ENCODE assay signal across 16 mouse cellular contexts in genomic region chr5:139445258-139445657, GRCm38 (mm10). TPM values are rescaled to one million over a fixed set of nuclear protein-coding genes. Genes with fewer than 3 reads are reported as not detected.
DNase-seq lines count a peak whose midpoint lies in the region; ATAC-seq and TF ChIP-seq lines count a peak whose summit lies in the region.
"Had no signal": no experiment of that assay in that cellular context is flagged by ENCODE, and none has a peak within 500 bp of the region (broad histone marks: within the 10 kb centered on the region; RNA-seq: fewer than 3 reads in every experiment).

No protein-coding gene starts in this region.

- no peak overlapping the region for H3K27ac ChIP-seq in intestine, embryonic 16.5 days (ENCODE audit: low read length)
- no peak overlapping the region for H3K27ac ChIP-seq in intestine, embryonic 15.5 days
- no peak overlapping the region for H3K27ac ChIP-seq in testis, adult 2 months (ENCODE audit: control insufficient read depth, insufficient read depth, low read depth, low read length)
- H3K27ac ChIP-seq: forebrain, embryonic 15.5 days; heart, embryonic 15.5 days; limb, embryonic 15.5 days had no signal

- no peaks in the 10 kb centered on the region for H3K9me3 ChIP-seq in intestine, embryonic 16.5 days (ENCODE audit: control insufficient read depth, low read length)
- H3K9me3 ChIP-seq in intestine, embryonic 15.5 days, result no peaks in the 10 kb centered on the region
- H3K9me3 ChIP-seq: embryonic facial prominence, embryonic 12.5 days; forebrain, embryonic 15.5 days; heart, embryonic 15.5 days; limb, embryonic 15.5 days had no signal

- H3K36me3 ChIP-seq in intestine, embryonic 16.5 days (ENCODE audit: control insufficient read depth, insufficient read depth, low read length), result no peaks in the 10 kb centered on the region
- no peaks in the 10 kb centered on the region for H3K36me3 ChIP-seq in intestine, embryonic 15.5 days
- H3K36me3 ChIP-seq in testis, adult 2 months (ENCODE audit: control insufficient read depth, insufficient read depth, low read length), result no peaks in the 10 kb centered on the region
- H3K36me3 ChIP-seq: embryonic facial prominence, embryonic 12.5 days; forebrain, embryonic 15.5 days; heart, embryonic 15.5 days; limb, embryonic 15.5 days had no signal

- peak; percentile 25; the same call in 1 of the 2 replicates for TF ChIP-seq CTCF in testis, adult 2 months (IDR thresholded peaks at IDR 0.05; ENCODE audit: control insufficient read depth, insufficient read depth, insufficient replicate concordance, low read depth, low read length)

- no peak for ATAC-seq in intestine, embryonic 16.5 days
- ATAC-seq in intestine, embryonic 15.5 days, result no peak
- ATAC-seq: forebrain, embryonic 15.5 days had no signal

- no peaks in the 10 kb centered on the region for H3K27me3 ChIP-seq in intestine, embryonic 16.5 days (replicated peaks; ENCODE audit: control insufficient read depth, insufficient read depth, low read length)
- no peaks in the 10 kb centered on the region for H3K27me3 ChIP-seq in intestine, embryonic 15.5 days (replicated peaks)
- no peaks in the 10 kb centered on the region for H3K27me3 ChIP-seq in testis, adult 2 months (ENCODE audit: control insufficient read depth, insufficient read depth, low read length)
- H3K27me3 ChIP-seq: embryonic facial prominence, embryonic 12.5 days; forebrain, embryonic 15.5 days; heart, embryonic 15.5 days; limb, embryonic 15.5 days had no signal

- DNase-seq in adrenal gland, adult 2 months, result peak; percentile 22
- no peak for DNase-seq in adrenal gland, postnatal 10 days
- DNase-seq in testis, postnatal 14 days (ENCODE audit: low spot score), result no peak
- DNase-seq in right cerebral cortex, adult 18-20 months, result no peak
- no peak for DNase-seq in frontal cortex, postnatal 14 days (ENCODE audit: low spot score in 2 of 2)
- DNase-seq: cerebellum, adult 9-10 months; gastrocnemius, postnatal 25 days; kidney, postnatal 10 days; right cerebral cortex, postnatal 14 days had no signal

- peaks cover 9% of the 10 kb centered on the region; the same call in 1 of the 2 replicates for H3K4me1 ChIP-seq in intestine, embryonic 16.5 days (ENCODE audit: control insufficient read depth, insufficient read depth, low read length)
- peaks cover 12% of the 10 kb centered on the region for H3K4me1 ChIP-seq in intestine, embryonic 15.5 days (replicated peaks)
- H3K4me1 ChIP-seq in testis, adult 2 months (ENCODE audit: control insufficient read depth, insufficient read depth, low read length), result peaks cover 4% of the 10 kb centered on the region

- 76% methylated on average over 8 of the region's 8 CpGs for WGBS in intestine, embryonic 16.5 days
- 84% methylated on average over 8 of the region's 8 CpGs for WGBS in intestine, embryonic 15.5 days

- 0 out of 2 replicates have a peak overlapping the region, but pooled peaks have one; percentile 29 for H3K9ac ChIP-seq in intestine, embryonic 16.5 days (ENCODE audit: low read depth, low read length)
- H3K9ac ChIP-seq in intestine, embryonic 15.5 days, result no peak overlapping the region
- H3K9ac ChIP-seq: embryonic facial prominence, embryonic 12.5 days; forebrain, embryonic 15.5 days; heart, embryonic 15.5 days; limb, embryonic 15.5 days had no signal

- H3K4me3 ChIP-seq in intestine, embryonic 16.5 days (ENCODE audit: low read length), result no peak overlapping the region
- H3K4me3 ChIP-seq in intestine, embryonic 15.5 days (replicated peaks), result no peak overlapping the region
- no peak overlapping the region for H3K4me3 ChIP-seq in testis, adult 2 months (ENCODE audit: control insufficient read depth, low read depth, low read length)
- H3K4me3 ChIP-seq: embryonic facial prominence, embryonic 12.5 days; forebrain, embryonic 15.5 days; heart, embryonic 15.5 days; limb, embryonic 15.5 days had no signal

- H3K4me2 ChIP-seq in intestine, embryonic 16.5 days (ENCODE audit: low read depth, low read length), result no peak overlapping the region
- no peak overlapping the region for H3K4me2 ChIP-seq in intestine, embryonic 15.5 days (replicated peaks)
- H3K4me2 ChIP-seq: embryonic facial prominence, embryonic 12.5 days; forebrain, embryonic 15.5 days; heart, embryonic 15.5 days; limb, embryonic 15.5 days had no signal

- TF ChIP-seq POLR2A in testis, adult 2 months (IDR thresholded peaks at IDR 0.05; ENCODE audit: control insufficient read depth, low read depth, low read length), result no peak

RNA-seq across cellular contexts. Expression of gene 3110082I17Rik, which starts 15.1 kb away (rescaled TPM):
- 10 to 100 TPM in 1 of 2 experiments, 1 to 10 TPM in 1; 8.6 to 14.8 TPM for total RNA-seq in adrenal gland, adult 2 months (2021)
- 9.8 and 10.6 TPM in 2 replicates for polyA plus RNA-seq in adrenal gland, adult 2 months (2012; rRNA removed)
- total RNA-seq in adrenal gland, postnatal 10 days (2021), result 10 to 100 TPM; 10.6 to 12.9 TPM
- polyA plus RNA-seq in intestine, embryonic 16.5 days (2015; fragmentation: Nextera tagmentation; extraction: Ambion mirVana), result 25.8 and 35.5 TPM in 2 replicates
- polyA plus RNA-seq in intestine, embryonic 15.5 days (2015; fragmentation: Nextera tagmentation; extraction: Ambion mirVana), result 31.8 and 38.4 TPM in 2 replicates
- polyA plus RNA-seq in testis, adult 2 months (2012; rRNA removed), result 14.8 and 14.9 TPM in 2 replicates

RNA-seq across cellular contexts. Expression of gene Gper1, which starts 22.3 kb away (rescaled TPM):
- total RNA-seq in adrenal gland, adult 2 months (2021), result 1 to 10 TPM; 3.4 to 6.4 TPM
- 5.2 and 7.2 TPM in 2 replicates for polyA plus RNA-seq in adrenal gland, adult 2 months (2012; rRNA removed)
- 1 to 10 TPM; 4.1 to 5.6 TPM for total RNA-seq in adrenal gland, postnatal 10 days (2021)
- polyA plus RNA-seq in intestine, embryonic 16.5 days (2015; fragmentation: Nextera tagmentation; extraction: Ambion mirVana), result 1.1 and 1.5 TPM in 2 replicates
- 2.1 TPM in 2 replicates for polyA plus RNA-seq in intestine, embryonic 15.5 days (2015; fragmentation: Nextera tagmentation; extraction: Ambion mirVana)
- 0.27 and 0.43 TPM in 2 replicates for polyA plus RNA-seq in testis, adult 2 months (2012; rRNA removed)

RNA-seq across cellular contexts. Expression of gene Zfand2a, which starts 39.1 kb away (rescaled TPM):
- 10 to 100 TPM; 27.5 to 44.8 TPM for total RNA-seq in adrenal gland, adult 2 months (2021)
- polyA plus RNA-seq in adrenal gland, adult 2 months (2012; rRNA removed), result 11.5 and 14.8 TPM in 2 replicates
- 10 to 100 TPM; 23.2 to 26.3 TPM for total RNA-seq in adrenal gland, postnatal 10 days (2021)
- 7.1 and 7.2 TPM in 2 replicates for polyA plus RNA-seq in intestine, embryonic 16.5 days (2015; fragmentation: Nextera tagmentation; extraction: Ambion mirVana)
- polyA plus RNA-seq in intestine, embryonic 15.5 days (2015; fragmentation: Nextera tagmentation; extraction: Ambion mirVana), result 6.0 and 7.0 TPM in 2 replicates
- polyA plus RNA-seq in testis, adult 2 months (2012; rRNA removed), result 7.8 and 9.0 TPM in 2 replicates

RNA-seq across cellular contexts. Expression of gene C130050O18Rik, which starts 40.2 kb away (rescaled TPM):
- total RNA-seq in adrenal gland, adult 2 months (2021), result 1 to 10 TPM in 1 of 2 experiments, under 1 TPM in 1; 0.46 to 1.3 TPM
- 1.7 and 1.9 TPM in 2 replicates for polyA plus RNA-seq in adrenal gland, adult 2 months (2012; rRNA removed)
- total RNA-seq in adrenal gland, postnatal 10 days (2021), result under 1 TPM; 0.81 to 0.91 TPM
- 0.87 and 1.0 TPM in 2 replicates for polyA plus RNA-seq in intestine, embryonic 16.5 days (2015; fragmentation: Nextera tagmentation; extraction: Ambion mirVana)
- polyA plus RNA-seq in intestine, embryonic 15.5 days (2015; fragmentation: Nextera tagmentation; extraction: Ambion mirVana), result 0.81 and 0.85 TPM in 2 replicates
- 0.12 TPM in 1 of 2 replicates, not detected in the other for polyA plus RNA-seq in testis, adult 2 months (2012; rRNA removed)
